Mouse (Mus musculus) kidney, adult 2 months (tissue): ENCODE measurements around the gene Gm28372. TPM values are rescaled to one million over a fixed set of nuclear protein-coding genes. Genes with fewer than 3 reads are reported as not detected.

Experiments
- DNase-seq: peaks from one replicate; pipeline ENCODE4 v3.0.0; 2021
- H3K27ac ChIP-seq: fragments of 200-500 bp; 2 replicates; pipeline ENCODE4 v1.5.1; 2012; ENCODE audit warnings: low read depth, low read length, control low read depth, inconsistent platforms; ENCODE audit not compliant: insufficient read depth
- H3K27me3 ChIP-seq: fragments of 200-500 bp; replicated peaks from 2 replicates; pipeline ENCODE4 v1.6.1; 2012; ENCODE audit warnings: mild to moderate bottlenecking, moderate library complexity, low read length, inconsistent platforms; ENCODE audit not compliant: control insufficient read depth, insufficient read depth
- H3K36me3 ChIP-seq: fragments of 200-500 bp; 2 replicates; pipeline ENCODE4 v1.6.1; 2012; ENCODE audit warnings: mild to moderate bottlenecking, moderate library complexity, low read length, inconsistent platforms; ENCODE audit not compliant: control insufficient read depth, insufficient read depth
- H3K4me1 ChIP-seq: fragments of 200-500 bp; 2 replicates; pipeline ENCODE4 v1.6.1; 2011; ENCODE audit warnings: low read length; ENCODE audit not compliant: control insufficient read depth, insufficient read depth
- H3K4me3 ChIP-seq: fragments of 200-500 bp; 2 replicates; pipeline ENCODE4 v1.5.1; 2011; ENCODE audit warnings: mild to moderate bottlenecking, low read depth, low read length, control low read depth; ENCODE audit not compliant: insufficient read depth
- CTCF ChIP-seq: fragments of 200-500 bp; conservative IDR thresholded peaks from 2 replicates; pipeline ENCODE4 v1.5.1; 2011; ENCODE audit warnings: low read depth, mild to moderate bottlenecking, control low read depth, low read length, moderate library complexity, mixed read lengths; ENCODE audit not compliant: insufficient read depth, insufficient read length
- POLR2A ChIP-seq: fragments of 200-500 bp; IDR thresholded peaks from one replicate; pipeline ENCODE4 v1.6.1; 2011; ENCODE audit warnings: low read depth, low read length, control low read depth
- WGBS: fragments of 180-500 bp; shearing (Covaris S2); methylation state at CpG from one replicate; pipeline ENCODE4 v1.1.7; 2018; 5-methylcytosine and 5-hydroxymethylcytosine counted together
- polyA plus RNA-seq: library from polyadenylated mRNA; depleted of rRNA; stranded (reverse); fragments of >200 nt; gene quantifications from 2 replicates; pipeline ENCODE4 v1.2.3, GENCODE M21; 2012

The Gm28372 gene
- polyA plus RNA-seq, 1 experiment = not detected

DNA sequence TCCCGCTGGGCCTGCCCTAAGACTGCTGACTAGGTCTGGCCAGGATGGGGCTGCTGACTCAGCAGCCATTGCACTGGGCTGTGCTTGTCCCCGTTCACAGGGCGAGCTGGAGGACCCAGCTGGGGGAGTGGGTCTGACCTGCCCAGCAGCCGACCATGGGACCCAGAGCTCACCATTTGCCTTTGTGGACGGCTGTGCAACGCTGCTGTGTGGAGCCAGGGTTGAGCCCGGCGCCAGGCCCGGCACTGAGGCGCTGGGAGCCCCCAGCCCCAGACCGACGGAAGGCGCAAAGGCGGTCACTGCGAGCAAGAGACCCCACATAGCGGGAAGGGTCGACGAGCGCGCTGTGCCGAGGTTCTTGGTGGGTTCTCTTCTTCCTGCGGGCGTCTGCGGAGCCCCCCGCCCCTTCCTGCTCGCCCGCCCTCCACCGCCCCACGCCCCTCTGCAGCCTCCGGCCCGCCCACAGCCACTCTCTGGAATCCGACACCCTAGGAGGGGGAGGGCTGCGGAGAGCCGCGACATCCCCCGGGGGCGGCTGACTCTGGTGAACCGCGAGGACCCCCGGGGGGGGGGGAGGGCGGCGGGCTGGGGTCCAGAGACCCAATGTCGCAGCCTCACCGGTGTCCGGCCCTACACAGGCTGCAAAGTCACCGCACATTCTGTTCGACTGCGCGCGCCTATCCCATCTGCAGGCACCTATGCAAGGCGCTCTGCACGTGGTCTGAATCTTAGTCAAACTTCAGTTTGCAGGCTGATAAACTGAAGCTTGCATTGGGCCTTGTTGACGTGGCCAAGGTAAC is 7.7 kb upstream of the Gm28372 start, which contains the start of gene Cpxm1:
Gene Cpxm1 (minus strand): TSS at position 389 of the 800 bp plus-strand sequence.
- Histone ChIP-seq H3K27me3 (no peaks in the 10 kb centered on the region), H3K4me1 (no peaks in the 10 kb centered on the region), H3K36me3 (no peaks in the 10 kb centered on the region), H3K27ac (no peak within 1 kb of the TSS), H3K4me3 (peak within 1 kb of the TSS; percentile 29)
- 3% methylated on average over 46 of the region's 53 CpGs for WGBS
- no peak for TF ChIP-seq POLR2A
- TF ChIP-seq CTCF = no peak
- peak; percentile 9 for DNase-seq

DNA sequence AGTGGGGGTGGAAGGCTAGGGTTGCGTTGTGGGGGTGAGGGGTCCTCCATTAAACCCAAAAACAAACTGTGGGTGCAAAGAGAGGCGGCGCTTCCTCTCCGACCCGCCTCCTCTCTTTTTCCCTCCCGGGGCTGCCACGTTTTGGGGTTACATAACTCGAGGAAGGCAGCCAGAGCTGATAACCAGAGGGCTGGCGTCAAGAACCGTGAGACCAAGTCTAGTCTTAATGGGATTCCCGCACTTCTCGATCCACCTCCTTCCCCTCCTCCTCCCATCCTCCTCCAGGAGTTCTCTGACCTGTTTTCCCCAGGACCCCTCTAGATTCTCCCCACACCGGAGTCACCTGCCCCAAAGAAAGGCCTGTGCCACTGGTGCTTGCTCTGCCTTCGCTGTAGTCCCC is 6.9 kb upstream of the Gm28372 start:
- no peak overlapping the region; the same call in 1 of the 2 replicates for H3K4me3 ChIP-seq
- no peak for DNase-seq
- no peak for TF ChIP-seq CTCF
- TF ChIP-seq POLR2A = no peak
- no peak overlapping the region for H3K27ac ChIP-seq
- H3K4me1 ChIP-seq = no peaks in the 10 kb centered on the region
- no peaks in the 10 kb centered on the region for H3K36me3 ChIP-seq
- 32% methylated on average over 14 of the region's 14 CpGs for WGBS
- H3K27me3 ChIP-seq = no peaks in the 10 kb centered on the region

DNA sequence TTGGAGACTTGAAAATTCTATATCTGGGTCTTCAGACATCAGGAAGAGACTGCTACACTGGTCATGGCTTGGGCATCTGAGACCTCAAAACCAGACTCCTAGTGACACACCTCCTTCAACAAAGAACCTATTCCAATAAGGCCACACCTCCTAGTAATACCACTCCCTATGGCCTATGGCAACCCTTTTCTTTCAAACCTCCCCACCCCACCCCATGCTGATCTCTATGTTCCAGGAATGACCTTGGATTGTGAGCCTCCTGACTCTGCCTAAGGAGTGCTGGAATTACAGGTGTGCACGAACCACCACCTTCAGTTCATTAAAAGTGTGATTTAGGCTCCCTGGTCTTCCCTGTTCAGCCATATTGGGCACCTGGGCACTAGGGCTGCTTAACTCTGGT is 5.0 kb upstream of the Gm28372 start:
- TF ChIP-seq CTCF (no peak), POLR2A (no peak)
- Histone ChIP-seq H3K27ac (no peak overlapping the region), H3K4me1 (no peaks in the 10 kb centered on the region), H3K36me3 (no peaks in the 10 kb centered on the region), H3K27me3 (no peaks in the 10 kb centered on the region), H3K4me3 (no peak overlapping the region)
- no peak for DNase-seq
- 100% methylated on average over 1 of the region's 1 CpGs for WGBS

DNA sequence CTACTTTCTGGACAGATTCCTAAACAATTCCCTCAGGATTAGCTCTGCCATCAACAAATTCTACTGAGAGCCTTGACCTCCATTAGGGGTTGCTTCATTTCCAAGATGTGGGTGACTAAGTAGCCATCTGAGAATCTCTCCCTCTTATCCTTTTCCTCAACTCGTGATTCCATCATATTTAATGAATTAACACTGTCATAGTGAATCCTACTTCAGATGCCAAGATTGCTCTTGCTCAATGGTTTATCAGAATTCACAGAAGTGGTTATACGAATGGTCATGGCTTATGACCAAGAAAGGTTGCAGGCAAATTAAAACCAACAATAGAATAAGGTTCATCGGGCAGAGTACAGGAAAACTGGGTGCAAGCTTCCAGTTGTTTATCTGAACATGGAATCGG is 3.1 kb upstream of the Gm28372 start:
- Histone ChIP-seq H3K36me3 (no peaks in the 10 kb centered on the region), H3K27ac (no peak overlapping the region), H3K27me3 (no peaks in the 10 kb centered on the region), H3K4me1 (no peaks in the 10 kb centered on the region), H3K4me3 (no peak overlapping the region)
- no peak for TF ChIP-seq CTCF
- TF ChIP-seq POLR2A = no peak
- no peak for DNase-seq
- 72% methylated on average over 4 of the region's 4 CpGs for WGBS

DNA sequence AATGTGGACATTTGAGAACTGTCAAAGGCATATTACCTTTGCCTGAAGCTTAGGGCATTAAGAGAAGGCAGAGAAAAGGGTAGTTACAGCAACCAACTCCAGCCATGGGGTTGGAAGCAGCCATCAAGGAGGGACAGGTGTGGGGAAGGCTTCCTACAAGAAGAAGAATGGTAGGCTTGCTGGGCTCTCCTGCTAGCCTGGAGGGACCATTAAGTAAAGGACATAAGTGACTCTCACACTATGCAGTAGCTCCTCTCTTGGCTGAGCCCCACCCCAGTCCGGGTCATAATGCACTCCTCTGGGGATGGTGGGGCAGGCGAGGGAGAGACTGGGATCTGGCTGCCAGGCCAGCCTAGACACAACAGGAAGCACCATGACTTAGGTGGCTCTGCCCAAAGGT is 1.1 kb downstream of the Gm28372 start, which contains the start of gene Tmem239:
Gene Tmem239 (plus strand): TSS at position 301 of the 400 bp plus-strand sequence.
- DNase-seq = no peak
- Histone ChIP-seq H3K27me3 (no peaks in the 10 kb centered on the region), H3K36me3 (no peaks in the 10 kb centered on the region), H3K4me3 (no peak within 1 kb of the TSS), H3K27ac (no peak within 1 kb of the TSS), H3K4me1 (no peaks in the 10 kb centered on the region)
- TF ChIP-seq CTCF (no peak), POLR2A (no peak)
- 92% methylated on average over 2 of the region's 2 CpGs for WGBS

DNA sequence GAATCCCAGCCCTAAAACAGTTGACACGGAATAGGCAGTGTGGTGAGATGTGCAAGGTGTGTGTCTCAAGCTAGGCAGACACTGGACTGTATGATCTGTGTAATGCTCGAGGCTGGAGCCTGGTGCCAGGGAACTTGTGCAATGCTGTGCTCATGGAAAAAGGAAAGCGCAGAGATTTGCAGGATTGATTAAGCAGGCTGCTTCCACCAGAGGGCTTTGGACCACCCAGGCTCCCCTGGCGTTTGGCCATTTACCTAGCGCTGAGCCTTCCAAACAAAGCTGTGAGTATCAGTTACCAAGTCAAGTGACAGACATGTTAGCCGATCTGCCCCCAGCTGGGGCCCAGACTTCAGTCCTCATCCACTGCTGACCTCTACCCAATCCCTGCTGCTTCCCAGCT is 3.2 kb downstream of the Gm28372 start:
- Histone ChIP-seq H3K4me1 (no peaks in the 10 kb centered on the region), H3K36me3 (no peaks in the 10 kb centered on the region), H3K27ac (no peak overlapping the region), H3K4me3 (no peak overlapping the region), H3K27me3 (no peaks in the 10 kb centered on the region)
- WGBS = 26% methylated on average over 6 of the region's 6 CpGs
- TF ChIP-seq CTCF (no peak), POLR2A (no peak)
- no peak for DNase-seq
